Mouse (Mus musculus) cerebellum, adult 2 months (tissue): ENCODE measurements at regions not wholly inside any gene's neighbourhood (a gene's known extent, or its start where the extent isn't known, plus 50 kb on each side); places are given as distances from the start of the nearest gene placed in this dataset.

Experiments
- CTCF ChIP-seq: fragments of 200-500 bp; IDR thresholded peaks from 2 replicates; pipeline ENCODE4 v1.5.1; 2011; ENCODE audit warnings: low read depth, mild to moderate bottlenecking, control low read depth, low read length, moderate library complexity, borderline replicate concordance; ENCODE audit not compliant: insufficient read depth
- POLR2A ChIP-seq: fragments of 200-500 bp; IDR thresholded peaks from 2 replicates; pipeline ENCODE4 v1.6.1; 2011; ENCODE audit warnings: low read length, control low read depth, borderline replicate concordance; ENCODE audit not compliant: insufficient read depth

GRCm38 (mm10) chr3:112325348-112325747 lies 933.3 kb downstream of the Amy2a5 start:
- no peak for TF ChIP-seq CTCF
- TF ChIP-seq POLR2A = no peak
